Mouse (Mus musculus): Measurements from ENCODE around the gene Idh2. TPM values are rescaled to one million over a fixed set of nuclear protein-coding genes. Genes with fewer than 3 reads are reported as not detected.
A peak's percentile ranks its signal among the peaks of the same experiment; 100 is the strongest.
"Not testable (repeated sequence)": the region's sequence is repeated elsewhere in the genome, so short reads cannot be mapped to it uniquely, and the experiment has no call there.

Gene Idh2
- polyA plus RNA-seq, 1 experiment: 11.2 TPM

- Histone ChIP-seq H3K36me3 (ENCODE audit: control insufficient read depth, insufficient read depth, low read length) (no peaks in the 10 kb centered on the region), H3K4me1 (ENCODE audit: control insufficient read depth, insufficient read depth, low read length) (peaks cover 4% of the 10 kb centered on the region; the same call in 1 of the 2 replicates), H3K4me3 (ENCODE audit: control insufficient read depth, low read depth, low read length) (no peak overlapping the region), H3K27me3 (ENCODE audit: control insufficient read depth, insufficient read depth, low read length) (no peaks in the 10 kb centered on the region), H3K27ac (ENCODE audit: control insufficient read depth, insufficient read depth, low read depth, low read length) (no peak overlapping the region)
- TF ChIP-seq CTCF (IDR thresholded peaks at IDR 0.05; ENCODE audit: control insufficient read depth, insufficient read depth, insufficient replicate concordance, low read depth, low read length) (no peak), POLR2A (IDR thresholded peaks at IDR 0.05; ENCODE audit: control insufficient read depth, low read depth, low read length) (no peak)
These were observed 20.0 kb upstream of the Idh2 start for GRCm38 (mm10) chr7:80135173-80135532.

- Histone ChIP-seq H3K4me3 (ENCODE audit: control insufficient read depth, low read depth, low read length) (no peak overlapping the region), H3K27me3 (ENCODE audit: control insufficient read depth, insufficient read depth, low read length) (no peaks in the 10 kb centered on the region), H3K36me3 (ENCODE audit: control insufficient read depth, insufficient read depth, low read length) (no peaks in the 10 kb centered on the region), H3K27ac (ENCODE audit: control insufficient read depth, insufficient read depth, low read depth, low read length) (no peak overlapping the region), H3K4me1 (ENCODE audit: control insufficient read depth, insufficient read depth, low read length) (peaks cover 4% of the 10 kb centered on the region; the same call in 1 of the 2 replicates)
- TF ChIP-seq POLR2A (IDR thresholded peaks at IDR 0.05; ENCODE audit: control insufficient read depth, low read depth, low read length) (no peak), CTCF (IDR thresholded peaks at IDR 0.05; ENCODE audit: control insufficient read depth, insufficient read depth, insufficient replicate concordance, low read depth, low read length) (no peak)
These were observed 19.4 kb upstream of the Idh2 start for GRCm38 (mm10) chr7:80134454-80135172.

DNA sequence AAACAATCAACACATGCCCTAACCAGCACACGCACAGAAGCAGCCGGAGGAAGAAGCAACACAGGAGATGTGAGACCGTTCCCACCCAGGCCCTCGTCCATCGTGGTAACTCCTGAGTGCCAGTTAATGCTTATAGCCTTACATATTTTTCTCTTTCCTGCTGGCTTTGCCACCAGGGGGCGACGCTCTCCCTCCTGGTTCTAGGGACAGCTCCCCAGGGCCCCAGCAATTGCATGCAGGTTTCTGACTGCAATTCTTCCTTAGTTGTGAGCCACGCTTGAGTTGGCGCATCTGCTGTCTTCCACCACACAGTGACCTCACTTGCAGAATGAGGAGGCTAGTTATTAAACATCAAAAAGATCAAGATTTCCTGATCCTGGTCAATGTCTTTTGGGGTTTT lies 17.3 kb upstream of the Idh2 start:
- H3K4me1 ChIP-seq (ENCODE audit: control insufficient read depth, insufficient read depth, low read length): peaks cover 4% of the 10 kb centered on the region; the same call in 1 of the 2 replicates
- H3K27ac ChIP-seq (ENCODE audit: control insufficient read depth, insufficient read depth, low read depth, low read length): no peak overlapping the region
- TF ChIP-seq POLR2A (IDR thresholded peaks at IDR 0.05; ENCODE audit: control insufficient read depth, low read depth, low read length): no peak
- peak; percentile 66; the same call in 1 of the 2 replicates for TF ChIP-seq CTCF (IDR thresholded peaks at IDR 0.05; ENCODE audit: control insufficient read depth, insufficient read depth, insufficient replicate concordance, low read depth, low read length)
- H3K27me3 ChIP-seq (ENCODE audit: control insufficient read depth, insufficient read depth, low read length): no peaks in the 10 kb centered on the region
- H3K4me3 ChIP-seq (ENCODE audit: control insufficient read depth, low read depth, low read length): no peak overlapping the region
- no peaks in the 10 kb centered on the region for H3K36me3 ChIP-seq (ENCODE audit: control insufficient read depth, insufficient read depth, low read length)

DNA sequence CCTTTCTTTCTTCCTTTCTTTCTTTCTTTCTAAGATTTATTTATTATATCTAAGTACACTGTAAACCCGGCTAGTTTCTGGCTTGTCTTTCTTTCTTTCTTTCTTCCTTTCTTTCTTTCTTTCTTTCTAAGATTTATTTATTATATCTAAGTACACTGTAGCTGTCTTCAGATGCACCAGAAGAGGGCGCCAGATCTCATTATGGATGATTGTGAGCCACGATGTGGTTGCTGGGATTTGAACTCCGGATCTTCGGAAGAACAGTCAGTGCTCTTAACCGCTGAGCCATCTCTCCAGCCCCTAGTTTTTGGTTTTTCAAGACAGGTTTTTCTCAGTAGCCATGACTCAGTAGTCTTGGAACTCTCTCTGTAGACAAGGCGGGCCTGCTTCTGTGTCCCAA lies 16.1 kb upstream of the Idh2 start:
- H3K36me3 ChIP-seq (ENCODE audit: control insufficient read depth, insufficient read depth, low read length); H3K4me1 ChIP-seq (ENCODE audit: control insufficient read depth, insufficient read depth, low read length); H3K4me3 ChIP-seq (ENCODE audit: control insufficient read depth, low read depth, low read length); H3K27me3 ChIP-seq (ENCODE audit: control insufficient read depth, insufficient read depth, low read length); H3K27ac ChIP-seq (ENCODE audit: control insufficient read depth, insufficient read depth, low read depth, low read length): not testable (repeated sequence)

DNA sequence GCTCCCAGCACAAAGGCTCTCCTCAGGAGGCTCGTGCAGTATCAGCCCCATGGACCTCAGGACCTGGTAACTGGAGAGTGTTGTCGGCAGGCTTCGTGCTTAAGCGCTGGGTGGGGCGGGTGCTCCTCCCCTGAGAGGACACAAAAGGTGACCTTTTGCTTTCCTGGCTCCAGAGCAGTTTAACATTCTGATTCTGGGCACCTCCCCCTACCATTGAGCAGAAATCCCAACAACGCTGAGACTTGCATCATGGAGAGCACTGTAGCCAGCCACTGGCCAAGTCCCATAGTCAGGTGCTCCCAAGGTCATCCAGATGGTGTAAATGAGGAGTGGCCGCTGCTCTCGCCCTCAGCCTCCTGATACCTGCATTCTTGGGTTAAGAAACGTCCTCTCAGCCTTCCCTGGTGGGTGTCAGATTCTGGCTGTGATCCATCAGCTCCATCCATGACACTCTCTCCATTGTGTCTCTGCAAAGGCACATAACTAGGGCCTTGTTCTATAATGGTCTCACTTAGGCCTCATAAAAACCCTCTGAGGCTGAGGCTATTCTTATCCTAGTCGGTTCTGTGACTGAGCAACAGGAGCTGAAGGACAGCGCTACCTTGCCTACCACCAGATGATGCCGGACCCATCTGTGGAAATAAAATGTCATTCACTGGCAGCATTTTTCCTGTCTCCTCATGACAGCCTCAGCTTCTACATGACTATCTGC lies 15.3 kb upstream of the Idh2 start:
- no peaks in the 10 kb centered on the region for H3K27me3 ChIP-seq (ENCODE audit: control insufficient read depth, insufficient read depth, low read length)
- no peak overlapping the region for H3K4me3 ChIP-seq (ENCODE audit: control insufficient read depth, low read depth, low read length)
- no peak overlapping the region for H3K27ac ChIP-seq (ENCODE audit: control insufficient read depth, insufficient read depth, low read depth, low read length)
- no peaks in the 10 kb centered on the region for H3K36me3 ChIP-seq (ENCODE audit: control insufficient read depth, insufficient read depth, low read length)
- H3K4me1 ChIP-seq (ENCODE audit: control insufficient read depth, insufficient read depth, low read length): peaks cover 4% of the 10 kb centered on the region; the same call in 1 of the 2 replicates
- no peak for TF ChIP-seq CTCF (IDR thresholded peaks at IDR 0.05; ENCODE audit: control insufficient read depth, insufficient read depth, insufficient replicate concordance, low read depth, low read length)
- no peak for TF ChIP-seq POLR2A (IDR thresholded peaks at IDR 0.05; ENCODE audit: control insufficient read depth, low read depth, low read length)

GRCm38 (mm10) chr7:80129278-80129677 lies 14.1 kb upstream of the Idh2 start:
- Histone ChIP-seq H3K4me1 (ENCODE audit: control insufficient read depth, insufficient read depth, low read length) (peaks cover 4% of the 10 kb centered on the region; the same call in 1 of the 2 replicates), H3K36me3 (ENCODE audit: control insufficient read depth, insufficient read depth, low read length) (no peaks in the 10 kb centered on the region), H3K4me3 (ENCODE audit: control insufficient read depth, low read depth, low read length) (no peak overlapping the region), H3K27me3 (ENCODE audit: control insufficient read depth, insufficient read depth, low read length) (no peaks in the 10 kb centered on the region), H3K27ac (ENCODE audit: control insufficient read depth, insufficient read depth, low read depth, low read length) (no peak overlapping the region)
- TF ChIP-seq CTCF (IDR thresholded peaks at IDR 0.05; ENCODE audit: control insufficient read depth, insufficient read depth, insufficient replicate concordance, low read depth, low read length) (no peak), POLR2A (IDR thresholded peaks at IDR 0.05; ENCODE audit: control insufficient read depth, low read depth, low read length) (no peak)

DNA sequence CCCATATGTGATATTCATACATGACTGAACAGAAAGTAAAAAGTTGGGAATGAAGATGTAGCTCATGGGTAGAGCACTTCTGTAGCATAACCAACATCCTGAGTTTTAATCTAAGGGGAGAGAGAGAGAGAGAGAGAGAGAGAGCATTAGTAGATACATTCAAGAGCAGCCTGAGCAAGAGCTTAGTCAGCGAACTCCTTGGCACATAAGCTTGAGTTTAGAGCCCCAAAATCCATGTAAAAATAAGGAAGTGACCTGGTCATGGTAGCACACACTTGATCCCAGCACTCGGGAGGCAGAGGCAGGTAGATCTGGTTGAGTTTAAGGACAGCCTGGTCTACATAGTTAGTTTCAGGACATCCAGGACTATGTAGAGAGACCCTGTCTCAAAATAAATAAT lies 8.5 kb upstream of the Idh2 start:
- TF ChIP-seq POLR2A (IDR thresholded peaks at IDR 0.05; ENCODE audit: control insufficient read depth, low read depth, low read length): no peak
- TF ChIP-seq CTCF (IDR thresholded peaks at IDR 0.05; ENCODE audit: control insufficient read depth, insufficient read depth, insufficient replicate concordance, low read depth, low read length): no peak
- Histone ChIP-seq H3K36me3 (ENCODE audit: control insufficient read depth, insufficient read depth, low read length) (no peaks in the 10 kb centered on the region), H3K4me1 (ENCODE audit: control insufficient read depth, insufficient read depth, low read length) (no peaks in the 10 kb centered on the region), H3K27ac (ENCODE audit: control insufficient read depth, insufficient read depth, low read depth, low read length) (no peak overlapping the region), H3K27me3 (ENCODE audit: control insufficient read depth, insufficient read depth, low read length) (no peaks in the 10 kb centered on the region), H3K4me3 (ENCODE audit: control insufficient read depth, low read depth, low read length) (no peak overlapping the region)

Data from testis, adult 2 months (tissue).